ENCODE assay signal across 26 mouse cellular contexts in genomic region chr1:57976860-57977259, GRCm38 (mm10). TPM values are rescaled to one million over a fixed set of nuclear protein-coding genes. Genes with fewer than 3 reads are reported as not detected.
A peak's percentile ranks its signal among the peaks of the same experiment; 100 is the strongest.
DNase-seq lines count a peak whose midpoint lies in the region; ATAC-seq lines count a peak whose summit lies in the region.
"Had no signal": no experiment of that assay in that cellular context is flagged by ENCODE, and none has a peak within 500 bp of the region (broad histone marks: within the 10 kb centered on the region; RNA-seq: fewer than 3 reads in every experiment).

No protein-coding gene starts in this region.

- no peaks in the 10 kb centered on the region for H3K27me3 ChIP-seq in forebrain, embryonic 15.5 days
- H3K27me3 ChIP-seq: embryonic facial prominence, embryonic 13.5 days; embryonic facial prominence, embryonic 15.5 days; forebrain, embryonic 12.5 days had no signal

- intact Hi-C loops in heart, postnatal 10 days (cut with DNase I): no loop called here

- no peak overlapping the region for H3K4me2 ChIP-seq in forebrain, embryonic 15.5 days (replicated peaks)
- H3K4me2 ChIP-seq: embryonic facial prominence, embryonic 13.5 days; embryonic facial prominence, embryonic 15.5 days; forebrain, embryonic 12.5 days had no signal

- no peaks in the 10 kb centered on the region for H3K9me3 ChIP-seq in forebrain, embryonic 15.5 days
- H3K9me3 ChIP-seq: embryonic facial prominence, embryonic 13.5 days; embryonic facial prominence, embryonic 15.5 days; forebrain, embryonic 10.5 days; forebrain, embryonic 12.5 days; G1E had no signal

- peak; percentile 67 for ATAC-seq in granulocyte monocyte progenitor cell, adult 5-6 weeks (replicated peaks; ENCODE audit: poor library complexity, severe bottlenecking)
- 0 out of 2 replicates have a peak, but pooled peaks have one; percentile 26 for ATAC-seq in megakaryocyte progenitor cell, adult 5-6 weeks (replicated peaks; ENCODE audit: poor library complexity)
- ATAC-seq in forebrain, embryonic 15.5 days (replicated peaks): no peak
- ATAC-seq: CD4-positive, CD25-positive, alpha-beta regulatory T cell, adult 4 months; forebrain, embryonic 14.5 days; forebrain, postnatal 0 days had no signal

- H3K9ac ChIP-seq in forebrain, embryonic 15.5 days (replicated peaks): no peak overlapping the region
- H3K9ac ChIP-seq: embryonic facial prominence, embryonic 13.5 days; embryonic facial prominence, embryonic 15.5 days; forebrain, embryonic 12.5 days; forebrain, postnatal 0 days had no signal

- no peaks in the 10 kb centered on the region for H3K36me3 ChIP-seq in forebrain, embryonic 15.5 days
- H3K36me3 ChIP-seq: embryonic facial prominence, embryonic 13.5 days; embryonic facial prominence, embryonic 15.5 days; forebrain, embryonic 10.5 days; forebrain, embryonic 12.5 days; G1E had no signal

- WGBS in forebrain, embryonic 15.5 days: 93% methylated on average over 3 of the region's 3 CpGs

- H3K4me1 ChIP-seq in forebrain, embryonic 15.5 days: no peaks in the 10 kb centered on the region
- H3K4me1 ChIP-seq: embryonic facial prominence, embryonic 13.5 days; embryonic facial prominence, embryonic 15.5 days; forebrain, embryonic 10.5 days; forebrain, embryonic 12.5 days had no signal

- H3K27ac ChIP-seq in forebrain, embryonic 15.5 days (replicated peaks): no peak overlapping the region
- H3K27ac ChIP-seq: embryonic facial prominence, embryonic 13.5 days; embryonic facial prominence, embryonic 15.5 days; forebrain, embryonic 10.5 days; forebrain, embryonic 12.5 days had no signal

- no peak overlapping the region for H3K4me3 ChIP-seq in forebrain, embryonic 15.5 days
- H3K4me3 ChIP-seq: embryonic facial prominence, embryonic 13.5 days; embryonic facial prominence, embryonic 15.5 days; erythroblast, embryonic 14.5 days; forebrain, embryonic 10.5 days; forebrain, embryonic 12.5 days had no signal

- DNase-seq in heart, adult 11 months: peak; percentile 63
- no peak for DNase-seq in heart, postnatal 10 days
- DNase-seq in embryo, embryonic 10 days (ENCODE audit: low spot score): no peak
- DNase-seq: adrenal gland, adult 2 months; adrenal gland, postnatal 10 days; adrenal gland, postnatal 25 days; B cell, adult 2 months; cerebellum, adult 11-12 months; cerebellum, adult 2 months; cerebellum, adult 9-10 months; cerebellum, postnatal 10 days; cerebellum, postnatal 25 days; embryo, embryonic 11 days; forebrain, postnatal 0 days had no signal

RNA-seq across cellular contexts. Expression of gene Sgo2a, which starts 18.9 kb away (rescaled TPM):
- total RNA-seq in heart, postnatal 10 days (2021): 1 to 10 TPM; 6.4 to 7.2 TPM
- 10.1 and 24.3 TPM in 2 replicates for total RNA-seq in granulocyte monocyte progenitor cell, adult 5-6 weeks (2014; fragmentation: Nextera tagmentation)
- 41.7 and 52.0 TPM in 2 replicates for total RNA-seq in granulocyte monocyte progenitor cell, adult 5-6 weeks (2017)
- total RNA-seq in megakaryocyte progenitor cell, adult 5-6 weeks (2015): 43.9 and 51.0 TPM in 2 replicates
- total RNA-seq in megakaryocyte progenitor cell, adult 5-6 weeks (2017): 38.6 and 47.8 TPM in 2 replicates
- polyA plus RNA-seq in forebrain, embryonic 15.5 days (2015; fragmentation: Nextera tagmentation; extraction: Ambion mirVana): 9.5 and 10.1 TPM in 2 replicates

RNA-seq across cellular contexts. Expression of gene Kctd18, which starts 41.9 kb away (rescaled TPM):
- total RNA-seq in heart, postnatal 10 days (2021): 1 to 10 TPM; 8.8 to 8.9 TPM
- 16.9 and 25.4 TPM in 2 replicates for total RNA-seq in granulocyte monocyte progenitor cell, adult 5-6 weeks (2014; fragmentation: Nextera tagmentation)
- 22.6 and 32.1 TPM in 2 replicates for total RNA-seq in granulocyte monocyte progenitor cell, adult 5-6 weeks (2017)
- 9.5 and 9.6 TPM in 2 replicates for total RNA-seq in megakaryocyte progenitor cell, adult 5-6 weeks (2015)
- total RNA-seq in megakaryocyte progenitor cell, adult 5-6 weeks (2017): 19.9 and 20.3 TPM in 2 replicates
- 30.0 and 30.7 TPM in 2 replicates for polyA plus RNA-seq in forebrain, embryonic 15.5 days (2015; fragmentation: Nextera tagmentation; extraction: Ambion mirVana)

RNA-seq across cellular contexts. Expression of gene Aox1, which starts 52.9 kb away (rescaled TPM):
- 1 to 10 TPM; 2.7 to 2.9 TPM for total RNA-seq in heart, postnatal 10 days (2021)
- not detected in 2 replicates for total RNA-seq in granulocyte monocyte progenitor cell, adult 5-6 weeks (2014; fragmentation: Nextera tagmentation)
- not detected in 2 replicates for total RNA-seq in granulocyte monocyte progenitor cell, adult 5-6 weeks (2017)
- not detected in 2 replicates for total RNA-seq in megakaryocyte progenitor cell, adult 5-6 weeks (2015)
- not detected in 2 replicates for total RNA-seq in megakaryocyte progenitor cell, adult 5-6 weeks (2017)
- 0.24 and 0.27 TPM in 2 replicates for polyA plus RNA-seq in forebrain, embryonic 15.5 days (2015; fragmentation: Nextera tagmentation; extraction: Ambion mirVana)
- polyA plus RNA-seq: embryonic facial prominence, embryonic 11.5 days; erythroblast, embryonic 14.5 days; G1E had no signal
